Mouse (Mus musculus): ENCODE measurements around the gene Espnl. TPM values are rescaled to one million over a fixed set of nuclear protein-coding genes. Genes with fewer than 3 reads are reported as not detected.

The Espnl gene
- polyA plus RNA-seq, 1 experiment, result 0.15 TPM

DNA sequence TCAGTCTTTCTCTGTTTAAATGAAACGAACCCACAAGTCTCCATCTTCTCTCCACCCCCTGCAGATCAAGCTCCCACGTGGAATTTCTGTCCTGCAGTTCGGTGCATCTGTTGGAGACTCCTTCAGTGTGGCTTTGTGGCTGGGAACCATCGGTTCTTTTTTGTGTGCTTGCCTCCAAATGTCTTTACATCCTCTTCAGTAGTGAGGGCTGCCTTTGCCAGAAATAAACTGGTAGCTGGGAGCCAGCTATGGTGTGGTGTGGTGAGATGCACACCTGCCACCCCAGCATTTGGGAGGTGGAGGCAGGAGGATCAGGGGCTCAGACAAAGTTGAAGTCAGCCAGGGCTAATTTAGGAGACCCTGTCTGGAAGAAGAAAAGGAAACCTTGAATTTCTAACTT, 10.2 kb downstream of the Espnl start:
- Histone ChIP-seq H3K79me3 (ENCODE audit: low read depth) (no peaks in the 10 kb centered on the region), H3ac (ENCODE audit: control insufficient read depth, insufficient read length, low read depth) (no peak overlapping the region), H3K79me2 (ENCODE audit: control insufficient read depth, insufficient read depth) (no peaks in the 10 kb centered on the region), H3K36me3 (ENCODE audit: control insufficient read depth, insufficient read depth) (no peaks in the 10 kb centered on the region), H3K27me3 (ENCODE audit: control insufficient read depth, insufficient read depth, insufficient read length) (no peaks in the 10 kb centered on the region), H3K4me3 (ENCODE audit: insufficient read depth, poor library complexity, severe bottlenecking) (no peak overlapping the region)
- TF ChIP-seq MYOD1 (IDR thresholded peaks at IDR 0.05; ENCODE audit: control insufficient read depth, insufficient read length, low read depth), result no peak
- TF ChIP-seq MYOG (IDR thresholded peaks at IDR 0.05; ENCODE audit: control insufficient read depth, extremely low read depth, insufficient read length), result no peak
- TF ChIP-seq MAX (IDR thresholded peaks at IDR 0.05), result no peak
- TF ChIP-seq CEBPB (IDR thresholded peaks at IDR 0.05; ENCODE audit: low read depth), result no peak
- TF ChIP-seq FOSL1 (IDR thresholded peaks at IDR 0.05; ENCODE audit: insufficient read depth, low read length, poor library complexity, severe bottlenecking), result no peak
- TF ChIP-seq USF1 (IDR thresholded peaks at IDR 0.05; ENCODE audit: low read depth), result no peak
- TF ChIP-seq CTCF (IDR thresholded peaks at IDR 0.05; ENCODE audit: control insufficient read depth, insufficient read depth, insufficient read length), result no peak

DNA sequence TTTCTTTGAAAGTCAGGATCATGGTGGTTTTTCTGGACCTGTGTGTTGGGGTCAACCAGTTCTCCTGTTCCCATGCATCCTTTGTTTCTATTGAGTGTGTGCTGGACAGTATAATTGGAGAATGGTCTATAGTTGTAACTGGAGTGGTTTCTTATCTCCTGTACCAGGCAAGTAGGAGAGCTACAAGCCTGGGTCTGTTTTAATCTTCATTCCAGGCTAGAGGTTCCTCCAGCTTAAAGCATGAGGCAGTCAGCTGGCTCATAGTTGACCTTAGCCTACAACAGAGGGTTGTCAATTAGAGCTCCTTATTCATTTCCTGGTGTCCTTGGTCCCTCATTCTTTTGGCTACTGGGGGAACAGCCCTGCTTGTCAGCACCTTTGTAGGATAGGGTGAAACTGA, 11.7 kb downstream of the Espnl start:
- H3K79me3 ChIP-seq (ENCODE audit: low read depth), result no peaks in the 10 kb centered on the region
- H3K36me3 ChIP-seq (ENCODE audit: control insufficient read depth, insufficient read depth), result no peaks in the 10 kb centered on the region
- TF ChIP-seq USF1 (IDR thresholded peaks at IDR 0.05; ENCODE audit: low read depth) (no peak), CEBPB (IDR thresholded peaks at IDR 0.05; ENCODE audit: low read depth) (no peak), MYOG (IDR thresholded peaks at IDR 0.05; ENCODE audit: control insufficient read depth, extremely low read depth, insufficient read length) (no peak)
- no peaks in the 10 kb centered on the region for H3K27me3 ChIP-seq (ENCODE audit: control insufficient read depth, insufficient read depth, insufficient read length)
- no peaks in the 10 kb centered on the region for H3K79me2 ChIP-seq (ENCODE audit: control insufficient read depth, insufficient read depth)
- no peak overlapping the region for H3ac ChIP-seq (ENCODE audit: control insufficient read depth, insufficient read length, low read depth)
- H3K4me3 ChIP-seq (ENCODE audit: insufficient read depth, poor library complexity, severe bottlenecking), result no peak overlapping the region

DNA sequence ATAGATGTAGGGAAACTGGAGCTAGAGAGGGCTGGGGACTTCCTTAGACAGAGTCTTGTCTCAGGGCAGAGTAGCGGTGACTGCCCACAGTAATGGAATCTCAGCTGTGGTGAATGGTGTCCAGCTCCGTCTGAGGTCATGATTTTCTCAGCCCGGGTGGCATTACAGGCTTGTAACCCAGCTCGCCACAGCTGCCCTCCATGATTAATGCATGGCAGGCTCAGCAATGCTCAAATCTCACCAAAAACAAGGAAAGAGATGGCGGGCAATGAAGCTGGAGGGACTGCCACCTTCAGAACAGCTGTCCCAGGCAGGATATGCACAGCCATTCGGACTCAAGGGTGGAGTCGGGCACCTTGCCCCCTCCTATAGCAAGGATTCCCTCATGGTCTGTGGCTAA, 15.5 kb downstream of the Espnl start:
- no peaks in the 10 kb centered on the region for H3K79me2 ChIP-seq (ENCODE audit: control insufficient read depth, insufficient read depth)
- H3K79me3 ChIP-seq (ENCODE audit: low read depth), result no peaks in the 10 kb centered on the region
- no peaks in the 10 kb centered on the region for H3K36me3 ChIP-seq (ENCODE audit: control insufficient read depth, insufficient read depth)
- TF ChIP-seq CEBPB (IDR thresholded peaks at IDR 0.05; ENCODE audit: low read depth) (no peak), FOSL1 (IDR thresholded peaks at IDR 0.05; ENCODE audit: insufficient read depth, low read length, poor library complexity, severe bottlenecking) (no peak)
- H3K4me3 ChIP-seq (ENCODE audit: insufficient read depth, poor library complexity, severe bottlenecking), result no peak overlapping the region
- H3ac ChIP-seq (ENCODE audit: control insufficient read depth, insufficient read length, low read depth), result no peak overlapping the region
- H3K27me3 ChIP-seq (ENCODE audit: control insufficient read depth, insufficient read depth, insufficient read length), result no peaks in the 10 kb centered on the region

DNA sequence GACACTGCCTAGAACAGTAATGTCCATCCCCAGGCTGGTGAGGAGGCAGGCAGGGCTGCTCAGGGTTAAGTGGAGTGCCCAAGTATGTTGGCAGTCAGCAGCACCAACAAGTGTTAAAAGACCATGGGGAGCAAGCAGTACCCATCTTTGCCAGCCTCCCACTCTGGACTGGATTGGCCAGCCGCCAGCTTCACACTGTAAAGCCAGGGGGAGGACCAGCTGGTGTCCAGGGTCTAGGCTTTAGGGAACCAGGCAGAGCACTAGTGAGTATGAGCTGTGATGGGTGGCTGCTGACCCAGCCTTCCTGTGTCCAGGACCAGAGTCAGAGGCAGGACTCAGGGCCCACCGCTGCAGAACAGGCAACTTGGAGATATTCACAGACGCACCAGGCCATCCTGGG, 22.1 kb downstream of the Espnl start:
- no peaks in the 10 kb centered on the region for H3K27me3 ChIP-seq (ENCODE audit: control insufficient read depth, insufficient read depth, insufficient read length)

DNA sequence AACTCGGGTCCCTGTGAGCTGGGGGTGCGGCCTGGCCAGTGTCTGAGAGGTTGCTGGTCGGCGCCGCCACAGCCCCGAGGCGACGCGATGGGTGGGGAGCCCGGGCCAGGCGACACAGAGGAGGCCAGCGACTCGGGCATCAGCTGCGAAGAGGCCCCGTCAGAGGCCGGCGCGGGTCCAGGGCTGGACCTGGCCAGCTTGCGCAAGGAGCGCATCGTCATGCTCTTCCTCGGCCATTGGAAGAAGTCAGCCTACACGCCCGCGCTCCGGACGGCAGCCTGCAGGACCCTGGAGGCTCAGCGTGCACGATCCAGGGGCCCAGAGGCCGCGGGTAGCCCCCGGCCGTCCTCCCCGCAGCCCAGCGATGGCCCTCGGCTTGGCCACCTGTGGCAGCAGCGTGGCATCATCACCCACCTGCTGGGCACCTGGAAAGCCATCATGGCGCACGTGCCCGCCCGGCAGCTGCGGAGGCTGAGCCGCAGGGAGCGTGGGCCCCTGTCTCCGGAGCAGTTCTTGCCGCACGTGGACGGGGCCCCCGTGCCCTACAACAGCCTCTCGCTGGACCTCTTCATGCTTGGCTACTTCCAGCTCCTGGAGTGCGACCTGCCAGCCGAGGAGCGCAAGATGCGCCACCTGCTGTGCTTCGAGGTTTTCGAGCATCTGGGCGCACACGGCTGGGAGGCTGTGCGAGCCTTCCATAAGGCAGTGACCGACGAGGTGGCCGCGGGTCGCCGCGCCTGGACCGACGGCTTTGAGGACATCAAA, 23.2 kb downstream of the Espnl start:
- H3K27me3 ChIP-seq (ENCODE audit: control insufficient read depth, insufficient read depth, insufficient read length), result no peaks in the 10 kb centered on the region
- TF ChIP-seq CTCF (IDR thresholded peaks at IDR 0.05; ENCODE audit: control insufficient read depth, insufficient read depth, insufficient read length), result no peak
- TF ChIP-seq MYOD1 (IDR thresholded peaks at IDR 0.05; ENCODE audit: control insufficient read depth, insufficient read length, low read depth), result no peak
- TF ChIP-seq USF1 (IDR thresholded peaks at IDR 0.05; ENCODE audit: low read depth), result no peak
- TF ChIP-seq MYOG (IDR thresholded peaks at IDR 0.05; ENCODE audit: control insufficient read depth, extremely low read depth, insufficient read length), result no peak
- no peak for TF ChIP-seq CEBPB (IDR thresholded peaks at IDR 0.05; ENCODE audit: low read depth)
- TF ChIP-seq FOSL1 (IDR thresholded peaks at IDR 0.05; ENCODE audit: insufficient read depth, low read length, poor library complexity, severe bottlenecking), result no peak
- TF ChIP-seq MAX (IDR thresholded peaks at IDR 0.05), result no peak
- H3K36me3 ChIP-seq (ENCODE audit: control insufficient read depth, insufficient read depth), result no peaks in the 10 kb centered on the region
- H3K79me2 ChIP-seq (ENCODE audit: control insufficient read depth, insufficient read depth), result no peaks in the 10 kb centered on the region
- H3K4me3 ChIP-seq (ENCODE audit: insufficient read depth, poor library complexity, severe bottlenecking), result no peak overlapping the region
- H3K79me3 ChIP-seq (ENCODE audit: low read depth), result no peaks in the 10 kb centered on the region
- no peak overlapping the region for H3ac ChIP-seq (ENCODE audit: control insufficient read depth, insufficient read length, low read depth)

More for the DNA sequence above, 22.1 kb downstream of the Espnl start:
- TF ChIP-seq FOSL1 (IDR thresholded peaks at IDR 0.05; ENCODE audit: insufficient read depth, low read length, poor library complexity, severe bottlenecking) (no peak), CTCF (IDR thresholded peaks at IDR 0.05; ENCODE audit: control insufficient read depth, insufficient read depth, insufficient read length) (no peak), MYOD1 (IDR thresholded peaks at IDR 0.05; ENCODE audit: control insufficient read depth, insufficient read length, low read depth) (no peak), MYOG (IDR thresholded peaks at IDR 0.05; ENCODE audit: control insufficient read depth, extremely low read depth, insufficient read length) (no peak), CEBPB (IDR thresholded peaks at IDR 0.05; ENCODE audit: low read depth) (no peak), USF1 (IDR thresholded peaks at IDR 0.05; ENCODE audit: low read depth) (no peak), MAX (IDR thresholded peaks at IDR 0.05) (no peak)
- no peaks in the 10 kb centered on the region for H3K79me2 ChIP-seq (ENCODE audit: control insufficient read depth, insufficient read depth)
- no peak overlapping the region for H3ac ChIP-seq (ENCODE audit: control insufficient read depth, insufficient read length, low read depth)
- no peak overlapping the region for H3K4me3 ChIP-seq (ENCODE audit: insufficient read depth, poor library complexity, severe bottlenecking)
- no peaks in the 10 kb centered on the region for H3K79me3 ChIP-seq (ENCODE audit: low read depth)
- no peaks in the 10 kb centered on the region for H3K36me3 ChIP-seq (ENCODE audit: control insufficient read depth, insufficient read depth)

DNA sequence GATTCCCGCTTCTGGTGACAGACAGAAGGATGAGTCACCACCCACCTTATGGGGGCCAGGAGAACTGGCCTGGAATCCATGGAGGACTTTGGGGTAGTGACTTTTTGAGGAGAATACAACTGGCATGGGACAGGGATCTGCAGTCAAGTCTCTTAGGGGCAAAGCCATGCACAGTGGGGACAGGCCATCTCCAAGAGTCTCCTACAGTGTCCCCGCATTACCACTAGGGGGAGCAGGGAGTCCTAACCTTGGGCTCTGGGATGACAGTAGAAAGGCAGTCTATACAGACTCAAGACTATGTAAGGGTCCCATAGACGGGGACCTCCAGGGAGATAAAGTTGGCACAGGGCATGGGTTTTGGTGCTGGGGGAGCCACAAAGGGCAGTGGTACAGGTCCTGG, 25.0 kb downstream of the Espnl start:
- TF ChIP-seq USF1 (IDR thresholded peaks at IDR 0.05; ENCODE audit: low read depth) (no peak), MYOG (IDR thresholded peaks at IDR 0.05; ENCODE audit: control insufficient read depth, extremely low read depth, insufficient read length) (no peak), CEBPB (IDR thresholded peaks at IDR 0.05; ENCODE audit: low read depth) (no peak), FOSL1 (IDR thresholded peaks at IDR 0.05; ENCODE audit: insufficient read depth, low read length, poor library complexity, severe bottlenecking) (no peak), MYOD1 (IDR thresholded peaks at IDR 0.05; ENCODE audit: control insufficient read depth, insufficient read length, low read depth) (no peak), CTCF (IDR thresholded peaks at IDR 0.05; ENCODE audit: control insufficient read depth, insufficient read depth, insufficient read length) (peak; percentile 74)
- H3K36me3 ChIP-seq (ENCODE audit: control insufficient read depth, insufficient read depth), result no peaks in the 10 kb centered on the region
- no peak overlapping the region for H3K4me3 ChIP-seq (ENCODE audit: insufficient read depth, poor library complexity, severe bottlenecking)
- H3ac ChIP-seq (ENCODE audit: control insufficient read depth, insufficient read length, low read depth), result no peak overlapping the region
- no peaks in the 10 kb centered on the region for H3K79me3 ChIP-seq (ENCODE audit: low read depth)
- H3K79me2 ChIP-seq (ENCODE audit: control insufficient read depth, insufficient read depth), result no peaks in the 10 kb centered on the region
- no peaks in the 10 kb centered on the region for H3K27me3 ChIP-seq (ENCODE audit: control insufficient read depth, insufficient read depth, insufficient read length)
